ENCODE assay signal across 16 mouse cellular contexts in genomic region chr1:77589423-77589822, GRCm38 (mm10).
A peak's percentile ranks its signal among the peaks of the same experiment; 100 is the strongest.
DNase-seq lines count a peak whose midpoint lies in the region; ATAC-seq and TF ChIP-seq lines count a peak whose summit lies in the region.
"Had no signal": no experiment of that assay in that cellular context is flagged by ENCODE, and none has a peak within 500 bp of the region (broad histone marks: within the 10 kb centered on the region; RNA-seq: fewer than 3 reads in every experiment).

No protein-coding gene starts in this region.

- no peaks in the 10 kb centered on the region for H3K9me3 ChIP-seq in liver, postnatal 0 days (ENCODE audit: low read length)
- no peaks in the 10 kb centered on the region for H3K9me3 ChIP-seq in liver, embryonic 12.5 days (replicated peaks)
- H3K9me3 ChIP-seq: forebrain, embryonic 13.5 days; limb, embryonic 13.5 days; lung, embryonic 15.5 days had no signal

- no peak overlapping the region for H3K4me2 ChIP-seq in liver, postnatal 0 days (ENCODE audit: low read depth, low read length)
- H3K4me2 ChIP-seq in liver, embryonic 12.5 days: no peak overlapping the region
- H3K4me2 ChIP-seq: forebrain, embryonic 13.5 days; heart, embryonic 11.5 days; limb, embryonic 13.5 days; lung, embryonic 15.5 days had no signal

- DNase-seq in gastrocnemius, adult 2 months: no peak
- DNase-seq in gastrocnemius, postnatal 4 days (ENCODE audit: low spot score in 2 of 2): no peak
- DNase-seq in liver, postnatal 0 days: no peak
- DNase-seq in Muller cell, postnatal 12 days (ENCODE audit: inconsistent ontology term): peak; percentile 1
- DNase-seq in retina, postnatal 1 day: peak; percentile 5
- DNase-seq in adrenal gland, postnatal 36 days: no peak
- DNase-seq: adrenal gland, postnatal 14 days; gastrocnemius, postnatal 10 days; kidney, adult 18-20 months; kidney, postnatal 4 days had no signal

- no peak overlapping the region for H3K9ac ChIP-seq in liver, postnatal 0 days (replicated peaks)
- no peak overlapping the region for H3K9ac ChIP-seq in liver, embryonic 12.5 days
- H3K9ac ChIP-seq: forebrain, embryonic 13.5 days; limb, embryonic 13.5 days; lung, embryonic 15.5 days had no signal

- TF ChIP-seq CTCF in gastrocnemius, adult 2 months (IDR thresholded peaks at IDR 0.05): peak; percentile 35; the same call in 1 of the 2 replicates
- TF ChIP-seq CTCF in liver, postnatal 0 days (IDR thresholded peaks at IDR 0.05; ENCODE audit: low read depth): peak; percentile 35

- ATAC-seq in liver, postnatal 0 days: no peak
- no peak for ATAC-seq in liver, embryonic 12.5 days
- ATAC-seq: forebrain, embryonic 13.5 days had no signal

- no peak for TF ChIP-seq EP300 in liver, postnatal 0 days (IDR thresholded peaks at IDR 0.05; ENCODE audit: low read depth)

- H3K27ac ChIP-seq in gastrocnemius, adult 2 months: no peak overlapping the region
- no peak overlapping the region for H3K27ac ChIP-seq in liver, postnatal 0 days (ENCODE audit: low read depth)
- H3K27ac ChIP-seq in liver, embryonic 12.5 days: no peak overlapping the region
- H3K27ac ChIP-seq: forebrain, embryonic 13.5 days; limb, embryonic 13.5 days; lung, embryonic 15.5 days had no signal

- H3K4me1 ChIP-seq in liver, postnatal 0 days (ENCODE audit: insufficient read depth): no peaks in the 10 kb centered on the region
- H3K4me1 ChIP-seq in liver, embryonic 12.5 days: no peaks in the 10 kb centered on the region
- H3K4me1 ChIP-seq: limb, embryonic 13.5 days; lung, embryonic 15.5 days had no signal

- no peaks in the 10 kb centered on the region for H3K36me3 ChIP-seq in liver, postnatal 0 days (replicated peaks; ENCODE audit: insufficient read depth, low read length)
- H3K36me3 ChIP-seq in liver, embryonic 12.5 days: no peaks in the 10 kb centered on the region
- H3K36me3 ChIP-seq: limb, embryonic 13.5 days; lung, embryonic 15.5 days had no signal

- H3K4me3 ChIP-seq in gastrocnemius, adult 2 months: no peak overlapping the region
- no peak overlapping the region for H3K4me3 ChIP-seq in liver, postnatal 0 days (ENCODE audit: low read depth, low read length)
- no peak overlapping the region for H3K4me3 ChIP-seq in liver, embryonic 12.5 days
- H3K4me3 ChIP-seq: forebrain, embryonic 13.5 days; limb, embryonic 13.5 days; lung, embryonic 15.5 days; myocyte had no signal

- intact Hi-C loops in gastrocnemius, adult 2 months (cut with DNase I): no loop called here

- WGBS in liver, postnatal 0 days (ENCODE audit: insufficient replicate concordance): 84% methylated on average over 3 of the region's 3 CpGs
- WGBS in liver, embryonic 12.5 days (ENCODE audit: insufficient replicate concordance): 65% methylated on average over 3 of the region's 3 CpGs

- no peaks in the 10 kb centered on the region for H3K27me3 ChIP-seq in liver, postnatal 0 days (ENCODE audit: insufficient read depth, low read length)
- H3K27me3 ChIP-seq in liver, embryonic 12.5 days (replicated peaks): no peaks in the 10 kb centered on the region
- H3K27me3 ChIP-seq: forebrain, embryonic 13.5 days; limb, embryonic 13.5 days; lung, embryonic 15.5 days had no signal

Comparison
In these comparisons a context has a peak if more than half of its experiments do, and no peak if none do; other contexts are left out.
1. DNase-seq: peak in Muller cell, postnatal 12 days (single experiment) and retina, postnatal 1 day (single experiment); none in gastrocnemius, adult 2 months (single experiment), gastrocnemius, postnatal 4 days (0 of 2), liver, postnatal 0 days (single experiment) and adrenal gland, postnatal 36 days (0 of 2).